Mouse (Mus musculus) right cerebral cortex, postnatal 10 days (tissue): Measurements from ENCODE around the gene C1rl.
"Not testable (repeated sequence)": the region's sequence is repeated elsewhere in the genome, so short reads cannot be mapped to it uniquely, and the experiment has no call there.

Experiments
- DNase-seq, 2 experiments: peaks; one replicate each; pipeline ENCODE4 v3.0.0; 2021; ENCODE audit warnings: low spot score in 2 of 2

Gene C1rl

DNA sequence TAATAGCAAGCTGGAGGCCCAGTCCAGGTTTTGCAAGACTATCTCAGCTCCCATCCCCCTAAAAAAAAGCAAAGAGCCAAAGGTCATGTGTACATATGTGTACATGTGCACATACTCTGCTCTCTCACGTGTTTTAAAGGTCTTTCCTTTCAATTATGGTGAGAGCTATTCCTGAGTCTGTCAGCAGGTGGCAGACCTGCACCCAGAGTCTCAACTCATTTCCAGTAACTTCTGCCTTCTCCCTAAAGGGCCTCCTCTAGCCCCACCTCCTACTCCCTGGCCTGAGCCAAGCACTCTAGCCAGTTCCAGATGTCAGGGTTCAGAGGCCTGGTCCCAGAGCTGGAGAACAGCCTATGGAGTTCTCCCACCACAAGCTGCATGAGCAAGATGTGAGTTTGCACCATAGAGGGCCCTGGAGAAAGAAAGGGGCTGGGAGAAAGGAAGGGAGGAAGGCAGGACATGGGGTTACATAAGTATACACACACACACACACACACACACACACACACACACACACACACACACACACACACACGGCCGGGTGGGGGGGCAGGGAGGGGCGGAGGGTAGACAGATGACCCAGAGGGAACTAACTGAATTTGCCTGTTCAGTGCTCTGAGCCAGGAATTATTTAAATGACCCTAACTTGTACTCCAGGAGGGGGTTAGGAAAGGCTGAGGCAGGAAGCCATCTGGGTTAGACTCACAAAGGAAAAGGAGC, at the start of gene C1rl:
C1rl (plus strand) TSS at position 272 of the 720 bp plus-strand sequence.
- DNase-seq = peak; percentile 64 to 75

DNA sequence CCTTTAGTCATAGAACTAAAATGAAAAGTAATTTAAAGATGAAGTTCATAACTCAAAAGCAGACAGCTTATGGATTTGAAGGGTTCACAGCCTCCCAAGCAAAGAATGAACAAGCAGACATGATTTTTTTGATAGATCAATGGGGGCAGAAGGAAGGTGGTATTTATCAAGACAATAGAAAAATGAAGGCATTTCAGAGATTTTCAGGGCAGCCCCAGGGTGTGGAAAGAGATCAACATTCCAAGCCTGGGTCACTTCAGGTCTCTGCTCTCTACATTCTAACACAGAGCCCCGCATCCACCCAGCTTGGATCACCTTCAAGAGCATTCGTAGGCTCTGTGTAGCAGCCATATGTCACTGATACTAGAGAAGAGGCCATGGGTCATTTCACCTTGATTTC, 49.6 kb upstream of the C1rl start:
- DNase-seq = no peak

DNA sequence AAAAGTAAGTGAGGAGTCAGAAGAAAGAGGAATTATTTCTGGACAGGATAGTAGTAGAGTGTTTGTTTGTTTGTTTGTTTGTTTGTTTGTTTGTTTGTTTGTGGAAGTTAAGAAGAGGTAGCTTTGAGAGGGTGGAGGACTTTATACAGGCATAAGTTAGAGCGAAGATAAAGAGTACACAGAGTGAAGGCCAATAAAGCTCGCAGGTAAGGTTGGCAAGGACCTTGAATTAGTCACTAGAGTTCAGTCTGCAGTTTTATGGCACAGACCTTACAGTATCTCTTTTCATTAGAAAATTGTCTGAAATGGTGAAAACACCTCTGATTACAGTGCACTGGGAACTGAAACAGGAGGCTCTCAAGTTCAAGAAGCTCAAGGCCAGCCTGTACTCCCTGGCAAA, 46.9 kb upstream of the C1rl start:
- no peak for DNase-seq

DNA sequence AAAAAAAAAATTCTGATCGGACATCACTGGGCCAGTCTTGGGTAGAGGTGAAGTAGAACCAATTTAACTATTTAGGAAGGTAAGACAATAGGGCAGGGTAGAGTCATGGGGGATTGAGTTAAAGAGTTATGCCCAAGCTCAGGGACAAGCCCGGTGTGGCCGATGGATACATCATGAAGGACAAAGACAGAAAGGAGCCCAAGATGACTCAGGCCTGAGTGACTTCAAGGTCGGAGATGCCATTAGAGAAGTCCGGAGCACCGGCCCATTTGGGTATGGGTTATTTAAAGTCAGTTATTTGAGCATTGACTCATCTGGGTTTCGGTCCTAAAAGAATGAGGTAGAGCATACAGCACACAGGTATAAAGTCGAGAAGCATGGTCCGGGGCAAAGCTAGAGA, 46.5 kb upstream of the C1rl start:
- DNase-seq = no peak

DNA sequence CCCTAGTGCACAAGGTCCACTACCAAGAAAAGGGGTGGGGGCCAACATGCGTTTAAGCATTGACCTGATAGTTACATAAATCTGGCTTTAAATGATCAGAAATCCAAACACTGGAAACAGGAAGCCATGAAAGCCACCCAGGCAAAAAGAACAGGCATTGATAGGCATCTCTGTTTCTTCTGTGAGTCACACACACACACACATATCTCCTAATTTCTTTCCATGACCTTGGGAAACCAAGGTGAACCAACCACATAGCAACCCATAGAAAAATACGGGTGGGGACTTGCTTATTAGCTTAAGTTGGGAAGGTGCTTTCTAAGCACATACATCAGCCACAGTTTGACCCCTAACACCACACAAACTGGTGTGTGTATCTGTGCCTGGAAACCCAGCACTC, 45.6 kb upstream of the C1rl start:
- no peak for DNase-seq

DNA sequence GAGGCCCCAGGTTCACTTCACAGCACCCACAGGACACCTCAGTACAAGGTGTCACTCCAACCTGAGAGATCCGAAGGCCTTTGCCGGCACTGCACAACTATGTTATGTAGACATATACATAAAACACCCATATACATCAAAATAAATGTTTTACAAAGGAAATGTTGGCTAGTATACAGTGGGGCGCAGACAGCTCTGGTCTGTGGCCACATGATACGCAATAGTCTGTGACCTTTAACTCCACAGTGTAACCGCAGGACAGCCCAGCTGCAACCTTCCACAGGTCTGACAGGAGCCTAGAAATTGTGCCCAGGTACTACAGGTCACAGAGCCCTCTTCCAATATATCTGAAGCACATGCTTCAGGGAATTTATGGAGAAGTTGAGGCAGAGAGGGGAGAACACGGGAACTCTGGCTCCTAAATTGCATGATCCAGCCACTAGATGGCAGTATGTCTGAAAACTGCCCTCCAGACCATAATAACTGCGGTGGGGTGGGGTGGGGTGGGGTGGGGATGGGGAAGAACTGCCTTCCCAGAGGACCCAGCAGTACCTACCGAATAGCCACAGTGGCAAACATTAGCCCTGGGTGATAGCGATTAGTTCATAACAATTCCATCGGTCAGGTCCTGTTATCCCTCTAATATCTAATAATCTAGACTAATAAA, 44.6 kb upstream of the C1rl start:
- DNase-seq = no peak

DNA sequence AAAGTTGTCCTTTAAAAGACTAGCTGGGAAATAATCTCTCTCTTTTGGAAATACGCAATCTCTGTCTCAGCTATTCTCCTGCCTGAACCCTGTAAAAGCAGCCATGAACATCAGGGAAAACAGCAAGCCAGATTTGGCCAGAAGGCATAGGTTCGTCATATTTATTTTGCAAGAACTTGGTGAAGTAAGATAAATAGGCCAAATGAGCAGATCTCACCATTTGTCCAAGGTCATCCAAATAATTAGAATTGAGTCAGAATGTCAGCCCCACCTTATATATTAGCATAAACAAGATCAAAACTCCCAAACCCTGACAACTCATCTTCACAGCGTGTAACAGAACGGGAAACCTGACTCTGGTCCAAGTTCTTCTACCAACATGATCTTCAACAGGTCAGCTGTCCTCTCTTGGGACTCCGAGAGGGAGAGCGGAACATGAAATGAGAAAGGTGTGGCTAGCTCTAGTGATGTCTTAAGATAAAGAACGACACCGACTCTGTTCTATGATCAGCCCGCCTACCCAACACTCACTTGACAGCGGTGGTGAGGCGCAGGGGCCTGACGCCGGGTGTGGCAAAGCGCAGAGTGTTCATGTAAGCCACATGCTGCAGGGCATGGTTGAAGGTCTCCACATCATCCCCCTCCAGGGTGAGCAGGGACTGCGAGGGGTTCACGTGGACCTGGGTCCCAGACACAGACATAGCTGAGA, 43.8 kb upstream of the C1rl start:
- DNase-seq = no peak

DNA sequence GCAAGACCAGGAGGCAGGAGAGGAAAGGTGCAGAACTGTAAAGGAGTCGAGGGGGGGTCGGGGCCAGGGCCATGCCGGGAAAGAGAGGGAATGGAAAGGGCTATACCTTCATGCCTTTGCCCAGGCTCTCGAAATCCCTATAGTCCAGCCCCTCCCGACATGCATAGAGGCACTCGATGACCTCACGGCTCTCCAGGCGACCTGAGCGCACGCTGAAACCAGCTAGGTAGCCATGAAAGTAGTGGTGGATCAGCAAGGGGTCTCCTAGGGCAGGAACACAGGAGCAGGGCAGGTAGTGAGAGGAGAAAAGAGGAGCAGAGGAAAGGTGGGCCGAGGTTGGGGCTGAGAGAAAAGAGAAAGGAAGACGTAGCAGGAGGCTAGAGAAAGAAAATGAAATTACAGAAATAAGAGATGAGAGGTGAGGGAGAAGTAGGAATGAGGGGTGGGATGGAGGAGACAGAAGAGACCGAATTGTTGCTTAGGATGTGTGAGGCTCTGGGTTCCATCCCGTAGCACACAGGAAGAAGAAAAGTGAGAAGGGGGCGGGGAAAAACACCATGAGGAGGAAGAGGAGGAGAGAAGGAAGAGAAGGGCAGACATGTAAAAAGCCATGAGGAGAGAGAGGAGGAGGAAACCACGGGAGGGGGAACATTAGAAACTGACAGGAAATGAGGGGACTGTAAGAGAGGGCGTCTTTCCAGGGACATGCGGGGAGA, 43.1 kb upstream of the C1rl start:
- DNase-seq = no peak

DNA sequence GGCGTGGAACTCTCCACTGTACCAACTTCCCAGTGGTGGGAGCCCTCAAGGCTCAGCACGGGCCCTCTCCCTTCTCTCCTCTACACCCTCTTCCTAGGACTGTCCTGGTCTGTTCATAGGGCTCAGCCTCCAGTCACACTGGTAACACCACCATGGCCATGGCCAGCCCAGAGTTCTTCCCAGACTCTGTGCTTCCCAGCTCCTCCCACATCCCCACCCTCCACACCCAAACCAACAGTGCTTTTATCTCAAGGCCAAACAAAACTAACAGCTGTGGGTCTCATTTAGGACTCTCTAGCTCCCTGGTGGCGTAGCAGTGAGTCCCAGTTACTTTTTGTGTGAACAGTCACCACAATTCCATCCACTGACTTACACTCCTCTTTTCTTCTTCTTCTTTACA, 40.9 kb upstream of the C1rl start:
- no peak for DNase-seq

DNA sequence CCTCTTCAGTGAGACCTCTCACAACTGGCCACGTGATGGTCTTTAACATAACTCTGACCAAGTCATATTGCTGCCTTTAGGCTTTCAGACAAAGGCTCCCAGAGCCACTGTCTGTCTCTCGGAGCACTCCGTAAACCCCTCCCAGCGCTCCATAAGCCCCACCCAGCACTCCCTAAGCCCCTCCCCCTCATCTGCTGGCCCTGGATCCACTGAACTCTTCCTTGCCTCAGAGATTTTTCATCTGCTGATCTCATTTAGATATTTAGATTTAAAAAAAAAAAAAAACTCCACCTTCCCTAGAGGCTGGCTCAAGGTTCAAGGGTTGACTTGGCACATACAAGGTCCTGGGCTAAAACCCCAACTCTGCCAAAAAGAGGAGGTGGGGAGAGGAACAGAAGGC, 39.2 kb upstream of the C1rl start:
- DNase-seq = no peak

DNA sequence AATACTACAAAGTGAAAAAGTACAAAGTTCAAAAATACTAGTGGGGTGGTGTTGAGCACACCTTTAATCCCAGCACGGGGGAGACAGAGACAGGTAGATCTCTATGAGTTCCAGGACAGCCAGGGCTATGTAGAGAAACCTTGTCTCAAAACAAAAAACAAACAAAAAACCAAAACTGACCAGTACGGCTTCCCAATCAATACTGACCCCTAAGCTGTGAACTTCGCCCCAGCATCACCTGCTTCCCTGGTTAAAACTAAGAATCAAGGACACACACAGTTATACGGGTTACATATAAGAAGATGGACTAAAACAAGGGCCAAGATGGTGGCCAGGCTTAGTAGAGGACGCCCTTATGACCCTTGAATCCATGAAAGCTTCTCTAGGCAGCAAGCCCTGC, 36.7 kb upstream of the C1rl start:
- no peak for DNase-seq

DNA sequence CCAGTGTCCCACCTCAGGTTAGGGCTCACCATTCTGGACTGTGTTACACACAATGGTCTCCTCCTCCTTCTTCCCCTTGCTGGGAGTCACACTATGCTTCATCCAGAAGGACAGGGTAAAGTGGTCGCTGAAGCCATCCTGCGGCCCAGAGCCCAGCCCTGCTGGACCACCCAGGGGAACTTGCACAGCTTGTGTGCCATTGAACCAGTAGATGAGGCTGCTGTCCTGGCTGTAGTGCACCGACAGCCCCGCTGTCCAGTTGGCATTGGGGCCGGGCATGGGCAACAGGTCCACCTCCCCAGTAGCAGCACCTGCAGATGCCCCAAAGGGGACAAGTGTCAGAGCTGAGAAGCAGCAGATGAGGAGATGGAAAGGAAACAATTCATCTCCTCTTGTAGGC, 35.1 kb upstream of the C1rl start:
- DNase-seq = no peak

DNA sequence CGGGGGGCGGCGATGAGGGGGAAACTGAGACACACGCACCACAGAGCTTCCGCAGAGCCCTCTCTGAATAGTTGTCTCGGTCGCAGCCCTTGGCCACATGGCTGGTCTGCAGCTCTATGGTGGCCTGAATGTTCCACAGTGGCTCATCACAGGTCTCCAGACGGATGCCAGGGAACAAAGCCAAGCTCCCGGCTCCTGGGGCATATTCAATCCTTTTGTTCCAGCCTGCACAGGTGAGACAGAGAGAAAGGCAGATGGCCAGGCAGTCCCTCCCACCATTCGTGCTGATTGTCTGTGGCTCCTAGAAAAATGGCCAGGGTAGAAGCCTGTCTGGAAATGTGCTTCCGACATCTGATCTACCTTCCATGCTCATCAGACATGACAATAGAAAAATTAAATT, 34.4 kb upstream of the C1rl start:
- DNase-seq = no peak

DNA sequence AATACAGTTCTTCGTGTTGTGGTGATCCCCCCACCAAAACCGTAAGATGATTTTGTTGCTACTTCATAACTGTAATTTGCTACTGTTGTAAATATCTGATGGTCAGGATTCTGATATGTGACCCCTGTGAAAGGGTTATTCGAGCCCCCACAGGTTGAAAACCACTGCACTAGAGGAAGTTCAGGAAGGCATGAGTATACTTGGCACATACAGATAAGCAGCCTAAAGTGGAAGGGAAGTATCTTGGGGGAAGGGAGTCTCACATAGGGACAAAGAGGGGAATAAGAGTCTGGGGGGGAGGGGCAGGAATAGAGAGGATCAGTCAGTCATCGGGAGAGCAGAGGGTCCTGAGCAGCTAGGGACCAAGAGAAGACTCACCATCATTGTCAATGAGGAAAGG, 33.5 kb upstream of the C1rl start:
- no peak for DNase-seq

DNA sequence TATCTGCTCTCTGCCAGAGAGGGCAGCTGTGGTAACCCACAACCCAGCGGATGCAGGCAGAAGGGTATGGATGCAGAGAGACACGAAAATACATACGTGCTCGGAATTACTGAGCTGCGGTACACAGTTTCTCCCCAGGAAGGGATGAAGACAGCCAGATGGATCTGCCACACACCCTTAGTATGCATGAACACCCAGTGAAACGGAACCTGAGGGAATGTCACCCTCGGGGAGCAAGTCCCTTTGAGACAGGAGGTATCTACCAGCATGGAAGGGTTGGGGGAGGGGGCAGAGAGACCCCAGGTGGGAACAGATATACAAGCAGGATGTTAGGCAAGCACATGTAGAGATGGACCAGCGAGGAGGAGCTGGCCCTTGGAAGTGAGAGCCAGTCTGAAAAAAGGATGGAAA, 29.0 kb upstream of the C1rl start:
- peak; percentile 62 to 74 for DNase-seq

DNA sequence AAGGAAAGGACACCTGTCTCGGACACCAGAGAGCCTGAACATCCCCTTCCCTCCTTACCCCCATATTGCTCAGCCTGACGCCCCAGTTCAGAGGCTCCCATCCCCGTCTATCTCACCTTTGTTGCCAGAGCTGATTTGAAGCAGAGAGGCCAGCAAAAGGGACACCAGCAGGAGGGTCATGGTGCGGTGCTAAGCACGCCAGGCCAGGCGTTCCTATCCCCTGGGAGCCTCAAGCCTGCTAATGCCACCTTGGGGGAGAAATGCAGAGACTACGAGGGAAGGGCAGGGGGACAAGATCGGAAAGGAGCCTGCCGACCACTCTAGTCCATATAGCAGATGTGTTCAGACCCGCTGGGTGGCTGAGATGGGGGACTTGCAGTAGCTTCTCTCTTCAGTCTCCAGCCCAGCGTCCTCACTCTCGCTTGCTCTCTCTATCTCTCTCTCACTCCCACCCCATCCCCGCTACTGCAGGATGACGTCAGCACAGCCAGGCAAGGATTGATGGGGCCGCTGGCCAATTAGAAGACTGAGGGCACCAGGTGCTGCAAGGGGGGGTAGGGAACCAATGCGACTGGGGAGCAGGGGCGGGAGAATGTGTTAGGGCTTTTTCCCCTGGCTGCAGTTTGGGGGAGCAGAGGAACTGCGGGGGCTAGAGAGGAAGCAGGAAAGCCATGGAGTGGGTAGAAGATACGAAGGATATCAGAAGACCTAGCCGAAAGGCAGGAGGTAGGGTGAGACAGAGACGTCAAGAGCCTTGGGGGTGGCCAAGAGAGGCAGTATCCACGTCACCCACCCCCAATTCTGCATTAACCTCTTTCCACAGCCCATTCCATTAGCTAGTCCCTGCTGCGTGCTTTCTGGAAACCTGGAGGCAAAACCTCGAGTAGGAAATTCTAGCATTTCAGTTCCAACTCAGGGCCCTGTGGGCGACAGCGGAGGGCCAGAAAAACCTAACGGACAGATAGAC, 28.3 kb upstream of the C1rl start, which contains the start of gene Clstn3:
Clstn3 (minus strand) TSS at position 490 of the 967 bp plus-strand sequence.
- peak; percentile 97 for DNase-seq

DNA sequence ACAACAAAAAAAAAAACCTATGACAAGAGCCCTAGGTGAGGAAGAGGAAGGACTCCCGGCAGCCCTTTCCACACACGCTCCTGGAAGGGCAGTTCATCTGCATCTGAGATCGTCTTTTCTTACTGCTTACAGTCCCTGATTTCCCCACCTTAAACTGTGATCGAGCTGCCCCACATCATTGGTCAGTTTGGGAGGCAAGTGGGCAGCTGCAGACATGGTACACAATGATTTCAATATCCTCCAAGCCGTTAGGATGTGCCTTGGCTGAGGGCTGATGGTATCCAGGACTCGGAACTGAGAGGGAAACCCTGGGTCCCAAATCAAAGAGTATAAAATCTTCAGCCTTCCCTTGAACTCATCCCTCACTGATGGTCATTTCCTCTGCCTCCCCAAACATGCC, 27.6 kb upstream of the C1rl start:
- DNase-seq = no peak

DNA sequence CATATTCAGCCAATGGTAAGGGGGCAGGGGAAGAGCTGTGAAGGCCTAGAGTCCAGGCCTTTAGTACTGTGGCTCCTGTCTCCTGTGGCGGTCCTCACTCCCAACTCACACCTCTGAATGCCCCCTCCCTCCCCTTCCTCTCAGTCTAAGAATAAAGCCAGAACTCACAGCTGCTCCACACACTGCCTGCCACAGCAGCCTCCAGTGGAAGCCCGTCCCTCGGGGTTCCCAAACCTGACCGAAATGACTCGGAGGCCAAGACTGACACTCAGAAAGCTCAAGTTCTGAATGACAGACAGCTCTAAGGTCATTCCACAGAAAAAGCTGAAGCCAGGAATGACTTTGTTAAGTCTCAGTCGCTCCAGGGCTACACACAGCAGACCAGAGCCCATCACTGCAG, 27.2 kb upstream of the C1rl start:
- DNase-seq = no peak

DNA sequence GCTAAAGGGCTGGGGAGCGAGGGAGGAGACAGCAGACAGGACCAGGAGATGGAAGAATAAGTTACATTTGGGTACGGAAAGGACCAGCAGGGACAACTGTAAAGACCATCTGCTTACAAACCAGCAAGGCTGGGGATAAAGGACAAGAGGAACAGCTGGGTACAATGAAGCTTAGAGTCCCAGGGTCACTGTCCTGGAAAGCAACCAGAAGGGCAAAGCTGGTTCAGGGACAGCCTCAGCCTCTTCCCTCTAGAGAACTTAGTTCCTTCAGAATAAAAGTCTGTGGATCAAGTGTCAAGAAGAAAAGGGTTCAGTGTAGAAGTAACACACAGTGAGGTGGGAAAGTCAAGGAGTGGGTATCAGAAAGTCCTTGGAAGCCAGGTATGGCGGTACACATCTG, 21.8 kb upstream of the C1rl start:
- no peak for DNase-seq

DNA sequence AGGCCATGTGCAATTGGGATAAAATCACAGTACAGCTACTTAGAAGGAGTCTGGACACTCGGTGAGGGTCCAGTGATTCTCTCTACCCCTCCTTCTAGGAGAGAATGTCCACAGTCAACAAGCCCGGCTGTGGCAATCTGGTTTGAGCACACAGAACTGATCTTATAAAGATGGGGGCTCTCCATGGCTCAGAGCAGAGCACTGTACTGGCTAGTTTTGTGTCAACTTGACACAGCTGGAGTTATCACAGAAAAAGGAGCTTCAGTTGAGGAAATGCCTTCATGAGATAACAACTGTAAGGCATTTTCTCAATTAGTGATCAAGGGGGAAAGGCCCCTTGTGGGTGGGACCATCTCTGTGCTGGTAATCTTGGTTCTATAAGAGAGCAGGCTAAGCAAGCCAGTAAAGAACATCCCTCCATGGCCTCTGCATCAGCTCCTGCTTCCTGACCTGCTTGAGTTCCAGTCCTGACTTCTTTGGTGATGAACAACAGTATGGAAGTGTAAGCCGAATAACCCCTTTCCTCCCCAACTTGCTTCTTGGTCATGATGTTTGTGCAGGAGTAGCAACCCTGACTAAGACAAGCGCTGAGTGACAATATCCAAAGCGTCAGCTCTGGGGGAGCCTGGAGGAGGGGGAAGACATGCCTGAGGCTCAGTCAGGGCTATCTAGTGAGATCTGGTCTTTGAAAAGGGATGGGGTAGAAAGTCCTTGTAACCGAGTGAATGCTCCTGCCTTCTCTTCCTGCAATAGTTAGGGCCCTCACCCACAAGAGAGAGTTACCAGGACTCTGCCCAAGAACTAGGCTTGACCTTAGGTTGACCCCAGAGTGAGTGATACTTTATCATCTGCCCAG, 20.9 kb upstream of the C1rl start:
- not testable (repeated sequence) for DNase-seq
